Mouse (Mus musculus) neural tube, embryonic 14.5 days (tissue): ENCODE results near the gene Gopc. TPM values are rescaled to one million over a fixed set of nuclear protein-coding genes. Genes with fewer than 3 reads are reported as not detected.
A peak's percentile ranks its signal among the peaks of the same experiment; 100 is the strongest.

Experiments
- ATAC-seq: fragments of 200-750 bp; cut with Nextera tagmentation; 2 replicates; pipeline ENCODE4 v1.8.0; 2017; ENCODE audit warnings: low read depth, mild to moderate bottlenecking, moderate TSS enrichment, moderate library complexity
- H3K27ac ChIP-seq: fragments of 300-500 bp; sonication (generic); 2 replicates; pipeline ENCODE4 v1.5.1; 2014; ENCODE audit warnings: low read depth, mild to moderate bottlenecking, control low read depth, low read length, moderate library complexity, mixed read lengths
- H3K27me3 ChIP-seq: fragments of 300-500 bp; sonication (generic); 2 replicates; pipeline ENCODE4 v1.6.1; 2014; ENCODE audit warnings: low read length; ENCODE audit not compliant: control insufficient read depth, insufficient read depth
- H3K36me3 ChIP-seq: fragments of 300-500 bp; sonication (generic); 2 replicates; pipeline ENCODE4 v1.6.1; 2014; ENCODE audit warnings: low read length, mixed read lengths; ENCODE audit not compliant: control insufficient read depth, insufficient read depth
- H3K4me1 ChIP-seq: fragments of 300-500 bp; sonication (generic); 2 replicates; pipeline ENCODE4 v1.6.1; 2014; ENCODE audit warnings: low read length; ENCODE audit not compliant: control insufficient read depth, insufficient read depth
- H3K4me2 ChIP-seq: fragments of 300-500 bp; sonication (generic); 2 replicates; pipeline ENCODE4 v1.6.1; 2014; ENCODE audit warnings: mild to moderate bottlenecking, low read depth, low read length, control low read depth
- H3K4me3 ChIP-seq: fragments of 300-500 bp; sonication (generic); 2 replicates; pipeline ENCODE4 v1.5.1; 2014; ENCODE audit warnings: low read depth, low read length, control low read depth, mixed read lengths
- H3K9ac ChIP-seq: fragments of 300-500 bp; sonication (generic); replicated peaks from 2 replicates; pipeline ENCODE4 v1.6.1; 2014; ENCODE audit warnings: low read depth, mild to moderate bottlenecking, control low read depth, low read length, mixed read lengths
- H3K9me3 ChIP-seq: fragments of 300-500 bp; sonication (generic); 2 replicates; pipeline ENCODE4 v1.6.1; 2016; ENCODE audit warnings: low read length; ENCODE audit not compliant: control insufficient read depth
- WGBS: fragments of 180-500 bp; shearing (Covaris S2); extraction: QIAGEN DNeasy Blood & Tissue Kit; methylation state at CpG from one replicate; pipeline ENCODE4 v1.1.7; 2014; 5-methylcytosine and 5-hydroxymethylcytosine counted together
- polyA plus RNA-seq: library from polyadenylated mRNA; unstranded; fragments of >200 nt; fragmentation: Nextera tagmentation; extraction: Ambion mirVana; gene quantifications from 2 replicates; pipeline ENCODE4 v1.2.1, GENCODE M21; 2014

Gopc gene
- polyA plus RNA-seq, 1 experiment from 2014 or later: 29.0 TPM

- H3K4me1 ChIP-seq: peaks cover 12% of the 10 kb centered on the region
- H3K4me3 ChIP-seq: peak overlapping the region; percentile 56
- no peaks in the 10 kb centered on the region for H3K36me3 ChIP-seq
- H3K9me3 ChIP-seq: no peaks in the 10 kb centered on the region
- peak overlapping the region; percentile 69 for H3K9ac ChIP-seq
- peak; percentile 67 for ATAC-seq
- H3K4me2 ChIP-seq: peak overlapping the region; percentile 86
- peak overlapping the region; percentile 92 for H3K27ac ChIP-seq
- no peaks in the 10 kb centered on the region for H3K27me3 ChIP-seq
- WGBS: 3% methylated on average over 39 of the region's 39 CpGs
These were observed 36.3 kb upstream of the Gopc start for GRCm38 (mm10) chr10:52417998-52418860.

- H3K9me3 ChIP-seq: no peaks in the 10 kb centered on the region
- H3K4me2 ChIP-seq: peak within 1 kb of the TSS; percentile 86
- H3K9ac ChIP-seq: peak within 1 kb of the TSS; percentile 69
- H3K27ac ChIP-seq: peak within 1 kb of the TSS; percentile 92
- ATAC-seq: peak; percentile 99
- H3K27me3 ChIP-seq: no peaks in the 10 kb centered on the region
- H3K36me3 ChIP-seq: no peaks in the 10 kb centered on the region
- peak within 1 kb of the TSS; percentile 56 for H3K4me3 ChIP-seq
- H3K4me1 ChIP-seq: peaks cover 12% of the 10 kb centered on the region
- 1% methylated on average over 68 of the region's 79 CpGs for WGBS
These were observed 35.5 kb upstream of the Gopc start, which contains the start of gene Nus1 for GRCm38 (mm10) chr10:52417299-52417997. Nus1 (plus strand) TSS chr10:52417547.

DNA sequence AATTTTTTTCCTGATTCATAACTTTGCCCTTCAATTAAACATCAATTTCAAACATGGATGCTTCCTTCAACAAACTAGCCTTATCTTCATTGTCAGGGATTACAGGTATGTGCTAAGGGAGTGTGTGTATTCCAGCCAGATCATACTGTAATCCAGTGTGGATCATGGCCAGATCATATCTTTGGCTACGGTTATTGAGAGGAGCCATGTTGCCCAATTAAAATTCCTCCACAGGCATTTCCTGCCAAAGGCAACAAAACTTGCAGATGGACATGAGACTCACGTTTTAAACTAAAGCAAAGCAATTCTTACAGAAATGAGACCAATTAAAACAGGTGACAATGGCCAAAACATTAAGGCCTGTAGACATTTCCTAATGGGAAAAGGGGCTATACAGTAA, 34.5 kb upstream of the Gopc start:
- WGBS: 72% methylated on average over 2 of the region's 2 CpGs
- H3K4me1 ChIP-seq: peaks cover 12% of the 10 kb centered on the region
- H3K9me3 ChIP-seq: no peaks in the 10 kb centered on the region
- peak overlapping the region; percentile 23 for H3K4me2 ChIP-seq
- H3K4me3 ChIP-seq: 0 out of 2 replicates have a peak overlapping the region, but pooled peaks have one; percentile 56
- H3K36me3 ChIP-seq: no peaks in the 10 kb centered on the region
- no peaks in the 10 kb centered on the region for H3K27me3 ChIP-seq
- no peak for ATAC-seq
- H3K9ac ChIP-seq: no peak overlapping the region
- no peak overlapping the region; the same call in 1 of the 2 replicates for H3K27ac ChIP-seq

- Histone ChIP-seq H3K9ac (no peak overlapping the region), H3K36me3 (no peaks in the 10 kb centered on the region), H3K4me2 (no peak overlapping the region), H3K27me3 (no peaks in the 10 kb centered on the region), H3K27ac (no peak overlapping the region), H3K9me3 (no peaks in the 10 kb centered on the region), H3K4me1 (peaks cover 12% of the 10 kb centered on the region), H3K4me3 (no peak overlapping the region)
- 82% methylated on average over 2 of the region's 2 CpGs for WGBS
- ATAC-seq: no peak
These were observed 33.1 kb upstream of the Gopc start for GRCm38 (mm10) chr10:52415020-52415419.

DNA sequence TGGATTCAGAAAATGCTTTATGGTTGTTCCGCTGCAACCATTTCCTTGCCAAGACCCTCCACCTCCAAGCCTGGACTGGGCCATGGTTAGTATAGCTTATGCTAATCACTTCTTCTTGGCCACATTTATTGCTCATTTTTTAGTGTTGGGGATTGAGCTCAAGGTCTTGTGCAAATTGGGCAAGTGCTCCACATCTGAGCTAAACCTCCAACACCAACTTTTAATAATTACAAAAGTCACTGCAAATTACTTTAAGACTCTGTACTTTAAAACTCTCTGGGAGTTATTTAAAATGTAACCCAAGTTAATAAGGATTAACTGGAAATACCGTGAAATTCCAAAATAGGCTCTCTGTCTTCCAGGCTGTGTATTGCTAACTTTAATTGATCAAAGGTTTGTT, 25.6 kb upstream of the Gopc start:
- Histone ChIP-seq H3K27me3 (no peaks in the 10 kb centered on the region), H3K9me3 (no peaks in the 10 kb centered on the region), H3K4me3 (no peak overlapping the region), H3K27ac (no peak overlapping the region), H3K36me3 (no peaks in the 10 kb centered on the region), H3K4me1 (no peaks in the 10 kb centered on the region), H3K9ac (no peak overlapping the region), H3K4me2 (no peak overlapping the region)
- 88% methylated on average over 2 of the region's 2 CpGs for WGBS
- no peak for ATAC-seq

DNA sequence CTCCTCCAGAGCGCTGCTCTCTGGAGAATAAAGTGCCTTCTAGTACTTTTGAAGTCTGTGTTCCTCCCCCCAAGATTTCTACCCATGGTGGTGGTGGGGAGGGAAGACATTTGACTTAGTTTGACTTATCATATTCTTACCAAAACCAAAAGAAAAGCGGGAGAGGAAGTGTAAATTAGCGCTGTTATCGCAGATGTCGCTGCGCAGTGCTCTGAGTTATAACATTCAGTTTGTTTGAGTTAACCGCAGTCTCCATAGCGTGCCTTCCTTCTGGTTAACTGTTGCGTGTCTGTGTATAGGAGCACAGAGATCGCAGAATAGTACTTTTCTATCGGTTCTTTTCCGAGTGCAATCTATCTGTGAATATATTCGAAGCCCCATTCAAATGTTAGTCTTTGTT, 23.2 kb upstream of the Gopc start:
- no peaks in the 10 kb centered on the region for H3K9me3 ChIP-seq
- no peaks in the 10 kb centered on the region for H3K4me1 ChIP-seq
- H3K27ac ChIP-seq: no peak overlapping the region
- H3K4me2 ChIP-seq: no peak overlapping the region
- H3K36me3 ChIP-seq: no peaks in the 10 kb centered on the region
- H3K27me3 ChIP-seq: no peaks in the 10 kb centered on the region
- H3K4me3 ChIP-seq: no peak overlapping the region
- ATAC-seq: no peak
- 90% methylated on average over 13 of the region's 13 CpGs for WGBS
- no peak overlapping the region for H3K9ac ChIP-seq

DNA sequence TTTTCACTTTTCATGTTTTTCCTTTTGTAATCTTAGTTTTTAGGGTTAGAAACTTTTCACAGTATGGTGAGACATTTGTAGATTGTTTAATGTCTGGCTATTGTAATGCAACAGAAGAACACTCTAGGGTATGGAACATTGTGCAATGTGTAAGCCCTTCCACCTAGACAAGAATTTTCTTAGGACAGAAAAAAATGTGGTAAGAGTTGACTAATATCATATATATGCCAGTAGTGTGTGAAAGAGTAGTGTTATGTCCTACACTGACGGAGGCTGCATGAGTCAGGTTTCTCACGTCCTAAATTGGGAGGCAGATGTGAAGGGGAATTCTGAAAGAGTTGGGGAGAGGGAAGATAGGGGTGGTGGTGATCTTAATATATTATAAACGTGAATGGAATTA, 17.8 kb upstream of the Gopc start:
- H3K4me2 ChIP-seq: no peak overlapping the region
- no peaks in the 10 kb centered on the region for H3K27me3 ChIP-seq
- ATAC-seq: no peak
- no peak overlapping the region for H3K27ac ChIP-seq
- 66% methylated on average over 3 of the region's 3 CpGs for WGBS
- H3K36me3 ChIP-seq: no peaks in the 10 kb centered on the region
- no peak overlapping the region for H3K9ac ChIP-seq
- H3K9me3 ChIP-seq: no peaks in the 10 kb centered on the region
- no peak overlapping the region for H3K4me3 ChIP-seq
- no peaks in the 10 kb centered on the region for H3K4me1 ChIP-seq

GRCm38 (mm10) chr10:52398715-52399114, 16.8 kb upstream of the Gopc start:
- no peaks in the 10 kb centered on the region for H3K36me3 ChIP-seq
- H3K27me3 ChIP-seq: no peaks in the 10 kb centered on the region
- no peaks in the 10 kb centered on the region for H3K4me1 ChIP-seq
- 83% methylated on average over 2 of the region's 2 CpGs for WGBS
- no peak overlapping the region for H3K27ac ChIP-seq
- no peaks in the 10 kb centered on the region for H3K9me3 ChIP-seq
- no peak overlapping the region for H3K4me2 ChIP-seq
- no peak overlapping the region for H3K4me3 ChIP-seq
- no peak for ATAC-seq
- no peak overlapping the region for H3K9ac ChIP-seq

DNA sequence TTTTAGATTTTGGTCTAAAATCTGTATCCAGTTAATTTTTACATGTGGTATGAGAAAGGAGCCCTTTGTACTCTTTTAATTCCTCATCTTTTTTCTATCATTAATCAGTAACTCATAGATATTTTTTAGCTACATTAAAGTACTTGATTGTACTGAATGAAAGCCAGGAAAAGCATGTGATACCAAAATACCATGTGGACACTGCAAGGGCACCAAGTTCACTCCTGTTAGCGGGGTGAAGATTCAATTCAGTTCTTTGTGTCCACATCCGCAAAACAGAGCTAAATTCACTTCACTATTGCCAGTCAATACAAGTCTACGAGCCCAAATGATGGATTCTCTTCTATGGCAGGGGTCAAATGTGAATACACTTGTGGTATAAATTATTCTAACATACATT, 14.7 kb upstream of the Gopc start:
- H3K36me3 ChIP-seq: no peaks in the 10 kb centered on the region
- no peak overlapping the region for H3K27ac ChIP-seq
- H3K9me3 ChIP-seq: no peaks in the 10 kb centered on the region
- no peak overlapping the region for H3K9ac ChIP-seq
- H3K4me1 ChIP-seq: no peaks in the 10 kb centered on the region
- no peaks in the 10 kb centered on the region for H3K27me3 ChIP-seq
- H3K4me2 ChIP-seq: no peak overlapping the region
- no peak overlapping the region for H3K4me3 ChIP-seq
- WGBS: 94% methylated on average over 3 of the region's 3 CpGs
- ATAC-seq: no peak
